Mouse (Mus musculus) naive thymus-derived CD4-positive, alpha-beta T cell, adult 2 months (primary cell): ENCODE data around the gene Cnnm4.

ENCODE experiments used
- DNase-seq: peaks from one replicate; pipeline ENCODE4 v3.0.0-alpha.2; 2011; ENCODE audit warnings: low read depth

Gene Cnnm4

GRCm38 (mm10) chr1:36473211-36473780, 1.9 kb downstream of the Cnnm4 start:
- peak; percentile 23 for DNase-seq

GRCm38 (mm10) chr1:36474646-36475045, 3.2 kb downstream of the Cnnm4 start:
- no peak for DNase-seq

GRCm38 (mm10) chr1:36475480-36476110, 4.2 kb downstream of the Cnnm4 start:
- DNase-seq: no peak

- no peak for DNase-seq
Observed at GRCm38 (mm10) chr1:36476426-36476825, 5.0 kb downstream of the Cnnm4 start.

- DNase-seq: no peak
Observed at GRCm38 (mm10) chr1:36478343-36478795, 6.9 kb downstream of the Cnnm4 start.

- DNase-seq: no peak
Observed at GRCm38 (mm10) chr1:36479903-36480899, 8.8 kb downstream of the Cnnm4 start.

- DNase-seq: no peak
Observed at GRCm38 (mm10) chr1:36483825-36484224, 12.4 kb downstream of the Cnnm4 start.

- DNase-seq: no peak
Observed at GRCm38 (mm10) chr1:36485080-36485479, 13.7 kb downstream of the Cnnm4 start.

GRCm38 (mm10) chr1:36487111-36487510, 15.7 kb downstream of the Cnnm4 start:
- no peak for DNase-seq

GRCm38 (mm10) chr1:36489661-36490060, 18.2 kb downstream of the Cnnm4 start:
- DNase-seq: no peak

GRCm38 (mm10) chr1:36492416-36493139, 21.2 kb downstream of the Cnnm4 start:
- no peak for DNase-seq

- no peak for DNase-seq
Observed at GRCm38 (mm10) chr1:36493299-36493698, 21.9 kb downstream of the Cnnm4 start.

GRCm38 (mm10) chr1:36496719-36497118, 25.3 kb downstream of the Cnnm4 start:
- DNase-seq: no peak

GRCm38 (mm10) chr1:36497312-36497711, 25.9 kb downstream of the Cnnm4 start:
- DNase-seq: no peak

GRCm38 (mm10) chr1:36501261-36501660, 29.8 kb downstream of the Cnnm4 start:
- peak; percentile 89 for DNase-seq

GRCm38 (mm10) chr1:36508238-36508637, 36.8 kb downstream of the Cnnm4 start:
- no peak for DNase-seq

GRCm38 (mm10) chr1:36511289-36512021, 40.0 kb downstream of the Cnnm4 start, which contains the start of gene Cnnm3:
Cnnm3 (plus strand) TSS chr1:36511867.
- peak; percentile 99 for DNase-seq

- DNase-seq: peak; percentile 73
Observed at GRCm38 (mm10) chr1:36512089-36512965, 40.9 kb downstream of the Cnnm4 start.

- no peak for DNase-seq
Observed at GRCm38 (mm10) chr1:36512966-36513280, 41.5 kb downstream of the Cnnm4 start.

- no peak for DNase-seq
Observed at GRCm38 (mm10) chr1:36513310-36513709, 41.9 kb downstream of the Cnnm4 start.
